Mouse (Mus musculus): ENCODE results near the gene Tmprss4.

GRCm38 (mm10) chr9:45201319-45201947, 2.5 kb downstream of the Tmprss4 start:
- TF ChIP-seq CTCF (conservative IDR thresholded peaks at IDR 0.05; ENCODE audit: insufficient read depth, insufficient read length, low read depth, low read length) (no peak), POLR2A (IDR thresholded peaks at IDR 0.05; ENCODE audit: low read depth, low read length) (no peak)
